Mouse (Mus musculus): ENCODE measurements around the gene Prrg2.

- TF ChIP-seq CTCF (IDR thresholded peaks at IDR 0.05; ENCODE audit: extremely low read depth, insufficient read length, insufficient replicate concordance, low read depth, low read length): no peak
- TF ChIP-seq POLR2A (IDR thresholded peaks at IDR 0.05; ENCODE audit: low read depth, low read length): no peak
Measured at GRCm38 (mm10) chr7:45094121-45094520, 31.6 kb upstream of the Prrg2 start.
